Mouse (Mus musculus) lung, postnatal 10 days (tissue): ENCODE measurements around the gene Traf3.

Source experiments
- DNase-seq: peaks from one replicate; pipeline ENCODE4 v3.0.0; 2021

The Traf3 gene

GRCm38 (mm10) chr12:111154641-111155040, 11.5 kb upstream of the Traf3 start:
- no peak for DNase-seq

GRCm38 (mm10) chr12:111155756-111156155, 10.4 kb upstream of the Traf3 start:
- DNase-seq: no peak

- DNase-seq: peak; percentile 65
These were observed 6.3 kb upstream of the Traf3 start for GRCm38 (mm10) chr12:111159659-111160428.

GRCm38 (mm10) chr12:111160871-111161270, 5.3 kb upstream of the Traf3 start:
- DNase-seq: no peak

GRCm38 (mm10) chr12:111161943-111162311, 4.2 kb upstream of the Traf3 start:
- no peak for DNase-seq

- peak; percentile 73 for DNase-seq
These were observed 3.7 kb upstream of the Traf3 start for GRCm38 (mm10) chr12:111162312-111163061.

- peak; percentile 96 for DNase-seq
These were observed 1.8 kb upstream of the Traf3 start for GRCm38 (mm10) chr12:111164310-111164751.

- DNase-seq: peak; percentile 47
These were observed 891 bp upstream of the Traf3 start for GRCm38 (mm10) chr12:111165146-111165812.

- peak; percentile 42 for DNase-seq
These were observed 615 bp downstream of the Traf3 start for GRCm38 (mm10) chr12:111166681-111167289.

- no peak for DNase-seq
These were observed 2.7 kb downstream of the Traf3 start for GRCm38 (mm10) chr12:111168891-111169290.

GRCm38 (mm10) chr12:111178772-111179171, 12.6 kb downstream of the Traf3 start:
- DNase-seq: no peak

GRCm38 (mm10) chr12:111181848-111182247, 15.7 kb downstream of the Traf3 start:
- no peak for DNase-seq

GRCm38 (mm10) chr12:111182378-111182777, 16.2 kb downstream of the Traf3 start:
- no peak for DNase-seq

- DNase-seq: no peak
These were observed 18.3 kb downstream of the Traf3 start, which contains the start of gene 4930595D18Rik for GRCm38 (mm10) chr12:111184476-111184875. TSS of gene 4930595D18Rik (minus strand) at chr12:111184491.

- no peak for DNase-seq
These were observed 20.8 kb downstream of the Traf3 start for GRCm38 (mm10) chr12:111186986-111187385.

- DNase-seq: no peak
These were observed 22.1 kb downstream of the Traf3 start for GRCm38 (mm10) chr12:111188295-111188694.

GRCm38 (mm10) chr12:111190355-111190754, 24.2 kb downstream of the Traf3 start:
- DNase-seq: no peak

GRCm38 (mm10) chr12:111190891-111191290, 24.7 kb downstream of the Traf3 start:
- DNase-seq: peak; percentile 19

- DNase-seq: no peak
These were observed 26.6 kb downstream of the Traf3 start for GRCm38 (mm10) chr12:111192777-111193176.

- DNase-seq: peak; percentile 10
These were observed 27.2 kb downstream of the Traf3 start for GRCm38 (mm10) chr12:111193331-111193730.

GRCm38 (mm10) chr12:111196548-111196947, 30.4 kb downstream of the Traf3 start:
- DNase-seq: no peak

- DNase-seq: no peak
These were observed 36.9 kb downstream of the Traf3 start for GRCm38 (mm10) chr12:111203076-111203475.

- no peak for DNase-seq
These were observed 37.8 kb downstream of the Traf3 start for GRCm38 (mm10) chr12:111203945-111204344.
